Mouse (Mus musculus) thymus, adult 18-20 months (tissue): Measurements from ENCODE around the gene Hcn2.

ENCODE experiments used
- DNase-seq, 2 experiments: peaks; one replicate each; pipeline ENCODE4 v3.0.0; 2022; ENCODE audit warnings: mixed read lengths in 2 of 2

Hcn2 gene

GRCm38 (mm10) chr10:79716254-79716987 is at the start of gene Hcn2:
TSS of gene Hcn2 (plus strand) at chr10:79716634.
- no peak for DNase-seq

- DNase-seq: no peak
These were observed 48.4 kb upstream of the Hcn2 start for GRCm38 (mm10) chr10:79668076-79668475.

- peak; percentile 70 to 84 for DNase-seq
These were observed 47.5 kb upstream of the Hcn2 start, which contains the start of gene Tpgs1 for GRCm38 (mm10) chr10:79668771-79669575. TSS of gene Tpgs1 (plus strand) at chr10:79669369.

GRCm38 (mm10) chr10:79669576-79670057 is 46.8 kb upstream of the Hcn2 start:
- DNase-seq: peak; percentile 69 to 71

- DNase-seq: no peak
These were observed 46.2 kb upstream of the Hcn2 start for GRCm38 (mm10) chr10:79670071-79670888.

GRCm38 (mm10) chr10:79671396-79672087 is 44.9 kb upstream of the Hcn2 start:
- DNase-seq: no peak

GRCm38 (mm10) chr10:79672088-79672455 is 44.4 kb upstream of the Hcn2 start:
- DNase-seq: no peak

- no peak for DNase-seq
These were observed 43.4 kb upstream of the Hcn2 start for GRCm38 (mm10) chr10:79673054-79673453.

GRCm38 (mm10) chr10:79675346-79676035 is 40.9 kb upstream of the Hcn2 start:
- no peak for DNase-seq

GRCm38 (mm10) chr10:79680606-79681495 is 35.6 kb upstream of the Hcn2 start:
- DNase-seq: peak in 1 of 2 experiments; percentile 59

- DNase-seq: peak; percentile 99
These were observed 34.7 kb upstream of the Hcn2 start, which contains the start of gene Cdc34 for GRCm38 (mm10) chr10:79681591-79682245. TSS of gene Cdc34 (plus strand) at chr10:79682195.

- DNase-seq: peak; percentile 33 to 60
These were observed 33.9 kb upstream of the Hcn2 start for GRCm38 (mm10) chr10:79682551-79682915.

GRCm38 (mm10) chr10:79682916-79683582 is 33.4 kb upstream of the Hcn2 start:
- DNase-seq: peak; percentile 40 to 60

- no peak for DNase-seq
These were observed 32.5 kb upstream of the Hcn2 start for GRCm38 (mm10) chr10:79683726-79684640.

- DNase-seq: no peak
These were observed 31.4 kb upstream of the Hcn2 start for GRCm38 (mm10) chr10:79684770-79685600.

GRCm38 (mm10) chr10:79686219-79686618 is 30.2 kb upstream of the Hcn2 start:
- DNase-seq: no peak

GRCm38 (mm10) chr10:79686691-79687090 is 29.7 kb upstream of the Hcn2 start:
- DNase-seq: no peak
